Mouse (Mus musculus) midbrain, postnatal 0 days (tissue): ENCODE data around the gene Macrod1. TPM values are rescaled to one million over a fixed set of nuclear protein-coding genes. Genes with fewer than 3 reads are reported as not detected.
A peak's percentile ranks its signal among the peaks of the same experiment; 100 is the strongest.

Source experiments
- ATAC-seq: fragments of 200-750 bp; cut with Nextera tagmentation; 2 replicates; pipeline ENCODE4 v1.8.0; 2017; ENCODE audit warnings: moderate number of reproducible peaks, mild to moderate bottlenecking, moderate TSS enrichment, moderate library complexity; ENCODE audit not compliant: low FRiP score
- DNase-seq: peaks from one replicate; pipeline ENCODE4 v3.0.0-alpha.2; 2015; ENCODE audit warnings: low spot score
- H3K27ac ChIP-seq: fragments of 300-500 bp; sonication (generic); 2 replicates; pipeline ENCODE4 v1.5.1; 2014; ENCODE audit warnings: low read depth, mild to moderate bottlenecking, low read length, mixed read lengths
- H3K27me3 ChIP-seq: fragments of 300-500 bp; sonication (generic); 2 replicates; pipeline ENCODE4 v1.6.1; 2014; ENCODE audit warnings: low read length, control low read depth, mixed read lengths; ENCODE audit not compliant: insufficient read depth
- H3K36me3 ChIP-seq: fragments of 300-500 bp; sonication (generic); 2 replicates; pipeline ENCODE4 v1.6.1; 2014; ENCODE audit warnings: low read length, control low read depth, mixed read lengths; ENCODE audit not compliant: insufficient read depth
- H3K4me1 ChIP-seq: fragments of 300-500 bp; sonication (generic); 2 replicates; pipeline ENCODE4 v1.6.1; 2014; ENCODE audit warnings: mild to moderate bottlenecking, control low read depth, antibody characterized with exemption, low read length, mixed read lengths; ENCODE audit not compliant: insufficient read depth
- H3K4me2 ChIP-seq: fragments of 300-500 bp; sonication (generic); 2 replicates; pipeline ENCODE4 v1.6.1; 2014; ENCODE audit warnings: low read depth, mild to moderate bottlenecking, low read length, mixed read lengths; ENCODE audit not compliant: poor library complexity, severe bottlenecking
- H3K4me3 ChIP-seq: fragments of 300-500 bp; sonication (generic); 2 replicates; pipeline ENCODE4 v1.5.1; 2014; ENCODE audit warnings: low read depth, mild to moderate bottlenecking, low read length, moderate library complexity
- H3K9ac ChIP-seq: fragments of 300-500 bp; sonication (generic); replicated peaks from 2 replicates; pipeline ENCODE4 v1.6.1; 2014; ENCODE audit warnings: mild to moderate bottlenecking, low read length, moderate library complexity, mixed read lengths; ENCODE audit not compliant: poor library complexity, severe bottlenecking
- H3K9me3 ChIP-seq: fragments of 300-500 bp; sonication (generic); 2 replicates; pipeline ENCODE4 v1.6.1; 2016; ENCODE audit warnings: low read length, control low read depth
- CTCF ChIP-seq: IDR thresholded peaks from 2 replicates; pipeline ENCODE4 v1.5.1; 2016; ENCODE audit warnings: antibody characterized with exemption, mild to moderate bottlenecking
- WGBS: fragments of 180-500 bp; shearing (Covaris S2); extraction: QIAGEN DNeasy Blood & Tissue Kit; methylation state at CpG from one replicate; pipeline ENCODE4 v1.1.7; 2014; 5-methylcytosine and 5-hydroxymethylcytosine counted together
- polyA plus RNA-seq: library from polyadenylated mRNA; unstranded; fragments of >200 nt; fragmentation: Nextera tagmentation; extraction: Ambion mirVana; gene quantifications from 2 replicates; pipeline ENCODE4 v1.2.1, GENCODE M21; 2015
- total RNA-seq: library from RNA; depleted of rRNA; stranded (reverse); fragments of >200 nt; gene quantifications from 2 replicates; pipeline ENCODE4 v1.2.3, GENCODE M21; 2014

The Macrod1 gene
- total and polyA plus RNA-seq, 2 experiments from 2014 or later, result 1.4 to 6.2 TPM

DNA sequence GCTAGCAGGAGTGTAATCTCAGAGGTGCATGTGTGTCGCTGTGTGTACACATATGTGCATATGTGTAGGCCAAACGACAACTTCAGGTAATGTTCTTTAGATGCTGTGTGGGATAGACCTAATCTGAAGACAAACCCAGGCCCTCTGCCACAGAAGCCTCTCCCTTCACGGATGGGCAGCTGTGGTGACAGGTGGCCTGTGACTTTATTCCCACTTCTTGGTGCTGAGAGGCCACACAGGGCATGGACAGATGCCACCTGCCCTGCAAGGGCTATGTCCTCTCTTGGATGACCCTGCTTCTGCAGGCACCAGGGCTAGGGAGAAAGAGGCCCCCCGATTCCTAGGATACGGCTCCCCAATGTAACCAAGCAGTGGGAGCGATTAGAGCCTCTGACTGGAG lies 54.7 kb downstream of the Macrod1 start:
- peaks cover 15% of the 10 kb centered on the region for H3K4me1 ChIP-seq
- H3K27ac ChIP-seq, result no peak overlapping the region
- H3K4me3 ChIP-seq, result no peak overlapping the region
- no peak overlapping the region for H3K4me2 ChIP-seq
- ATAC-seq, result no peak
- 75% methylated on average over 6 of the region's 6 CpGs for WGBS
- DNase-seq, result no peak
- H3K27me3 ChIP-seq, result no peaks in the 10 kb centered on the region
- no peaks in the 10 kb centered on the region for H3K36me3 ChIP-seq
- no peak for TF ChIP-seq CTCF
- H3K9ac ChIP-seq, result no peak overlapping the region
- no peaks in the 10 kb centered on the region for H3K9me3 ChIP-seq

DNA sequence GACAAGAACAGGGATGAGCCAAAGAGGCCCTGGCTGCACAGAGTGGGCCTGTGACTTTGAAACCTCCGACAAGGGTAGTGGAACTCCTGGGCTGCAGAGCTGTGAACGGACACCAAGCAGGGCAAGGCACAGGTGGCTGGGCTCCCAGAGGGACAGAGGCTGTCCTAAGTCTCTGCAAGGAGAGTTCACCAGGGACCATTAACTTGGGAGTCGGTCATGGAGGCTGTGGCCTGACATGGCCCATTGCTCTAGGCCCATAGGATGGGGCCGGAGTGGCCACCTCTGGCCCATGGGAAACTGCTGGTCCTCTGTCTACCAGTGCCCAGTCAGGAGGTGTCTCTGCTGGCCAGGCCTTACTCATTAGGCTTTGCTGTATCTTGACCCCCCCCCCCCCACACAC lies 55.1 kb downstream of the Macrod1 start:
- no peak overlapping the region for H3K9ac ChIP-seq
- 82% methylated on average over 4 of the region's 4 CpGs for WGBS
- H3K27ac ChIP-seq, result no peak overlapping the region
- no peaks in the 10 kb centered on the region for H3K36me3 ChIP-seq
- ATAC-seq (no peak), DNase-seq (no peak)
- peaks cover 15% of the 10 kb centered on the region for H3K4me1 ChIP-seq
- no peak overlapping the region for H3K4me2 ChIP-seq
- no peaks in the 10 kb centered on the region for H3K27me3 ChIP-seq
- no peaks in the 10 kb centered on the region for H3K9me3 ChIP-seq
- H3K4me3 ChIP-seq, result no peak overlapping the region
- TF ChIP-seq CTCF, result no peak

DNA sequence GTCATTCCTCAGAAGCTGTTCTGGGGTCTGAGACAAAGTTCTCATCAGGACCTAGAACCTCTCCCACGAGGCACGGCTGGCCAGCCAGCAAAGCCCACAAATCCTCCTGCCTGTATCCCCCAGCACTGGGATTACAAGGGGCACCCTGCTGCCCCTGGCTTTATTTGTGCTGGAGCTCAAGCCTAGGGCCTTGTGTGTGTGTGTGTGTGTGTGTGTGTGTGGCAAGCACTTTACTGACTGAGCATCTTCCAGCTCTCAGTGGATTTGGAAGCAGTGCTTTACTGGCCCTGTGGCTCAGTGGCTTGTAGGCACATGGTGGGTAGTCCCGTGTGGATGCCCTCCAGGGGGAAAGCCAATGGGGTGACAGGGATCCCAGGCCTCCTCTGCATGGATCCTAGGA lies 56.0 kb downstream of the Macrod1 start:
- Histone ChIP-seq H3K27me3 (no peaks in the 10 kb centered on the region), H3K4me2 (no peak overlapping the region), H3K9ac (no peak overlapping the region), H3K27ac (peak overlapping the region; percentile 39; the same call in 1 of the 2 replicates), H3K9me3 (no peaks in the 10 kb centered on the region), H3K4me3 (no peak overlapping the region), H3K4me1 (peaks cover 15% of the 10 kb centered on the region), H3K36me3 (no peaks in the 10 kb centered on the region)
- no peak for DNase-seq
- WGBS, result 22% methylated on average over 3 of the region's 3 CpGs
- no peak for ATAC-seq
- no peak for TF ChIP-seq CTCF

DNA sequence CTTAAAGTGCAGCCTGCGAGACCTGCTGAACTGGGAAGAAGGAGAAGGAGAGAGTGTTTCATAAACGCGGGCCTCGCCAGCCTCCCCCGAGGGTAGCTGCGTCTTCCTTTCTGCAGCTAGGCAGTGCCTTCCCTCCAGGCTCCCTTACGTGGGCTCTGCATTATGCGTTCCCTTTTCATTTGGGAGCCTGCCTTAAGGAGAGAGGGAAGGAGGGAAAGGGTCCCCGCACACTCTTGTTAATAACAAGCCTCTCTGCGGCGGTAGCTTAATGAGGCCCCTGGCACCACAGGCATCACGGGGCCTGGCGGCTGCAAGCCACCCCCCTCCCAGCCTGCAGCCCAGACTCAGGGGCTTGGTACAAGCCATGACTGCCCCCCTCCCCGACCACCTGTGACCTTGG lies 57.0 kb downstream of the Macrod1 start:
- Histone ChIP-seq H3K27me3 (no peaks in the 10 kb centered on the region), H3K27ac (peak overlapping the region; percentile 39), H3K36me3 (no peaks in the 10 kb centered on the region), H3K9ac (no peak overlapping the region), H3K4me1 (peaks cover 15% of the 10 kb centered on the region), H3K9me3 (no peaks in the 10 kb centered on the region), H3K4me2 (peak overlapping the region; percentile 1; the same call in 1 of the 2 replicates), H3K4me3 (no peak overlapping the region)
- no peak for ATAC-seq
- no peak for TF ChIP-seq CTCF
- no peak for DNase-seq
- WGBS, result 14% methylated on average over 14 of the region's 14 CpGs

DNA sequence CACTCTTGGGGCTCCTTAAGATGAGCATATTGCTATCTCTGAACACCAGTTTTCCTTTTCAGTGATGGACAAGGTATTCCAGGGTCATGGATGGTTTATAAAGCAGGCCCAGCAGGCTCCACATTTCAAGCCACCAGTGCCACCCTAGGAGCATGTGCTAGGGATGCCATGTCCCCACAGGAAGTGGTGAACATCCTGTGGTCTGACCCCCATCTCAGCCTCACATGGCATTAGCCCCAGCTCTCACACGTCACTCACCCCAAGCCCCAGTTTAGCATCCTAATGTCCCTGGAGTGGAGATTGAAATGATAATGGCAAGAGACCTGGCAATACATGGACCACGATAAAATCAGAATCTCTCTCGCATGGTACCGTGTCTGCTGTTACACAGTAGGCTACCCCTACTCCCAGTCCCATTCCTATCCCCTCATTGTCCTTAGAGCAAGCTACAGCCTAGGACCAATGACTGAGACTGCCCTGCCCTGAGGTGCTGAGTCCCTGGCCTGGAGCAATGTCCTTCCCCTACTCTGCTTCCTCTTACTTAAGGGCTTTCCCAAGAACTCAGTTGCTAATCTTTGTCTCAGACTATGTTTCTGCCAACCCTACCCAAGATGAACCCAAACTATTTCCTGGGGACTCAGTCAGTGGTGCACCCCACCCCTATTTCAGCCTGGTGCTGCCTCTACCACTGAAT lies 59.6 kb downstream of the Macrod1 start:
- no peaks in the 10 kb centered on the region for H3K36me3 ChIP-seq
- H3K4me1 ChIP-seq, result peaks cover 15% of the 10 kb centered on the region
- no peak overlapping the region for H3K4me2 ChIP-seq
- H3K4me3 ChIP-seq, result no peak overlapping the region
- H3K27ac ChIP-seq, result no peak overlapping the region
- TF ChIP-seq CTCF, result no peak
- WGBS, result 75% methylated on average over 4 of the region's 4 CpGs
- DNase-seq (no peak), ATAC-seq (no peak)
- no peak overlapping the region for H3K9ac ChIP-seq
- no peaks in the 10 kb centered on the region for H3K9me3 ChIP-seq
- H3K27me3 ChIP-seq, result no peaks in the 10 kb centered on the region

DNA sequence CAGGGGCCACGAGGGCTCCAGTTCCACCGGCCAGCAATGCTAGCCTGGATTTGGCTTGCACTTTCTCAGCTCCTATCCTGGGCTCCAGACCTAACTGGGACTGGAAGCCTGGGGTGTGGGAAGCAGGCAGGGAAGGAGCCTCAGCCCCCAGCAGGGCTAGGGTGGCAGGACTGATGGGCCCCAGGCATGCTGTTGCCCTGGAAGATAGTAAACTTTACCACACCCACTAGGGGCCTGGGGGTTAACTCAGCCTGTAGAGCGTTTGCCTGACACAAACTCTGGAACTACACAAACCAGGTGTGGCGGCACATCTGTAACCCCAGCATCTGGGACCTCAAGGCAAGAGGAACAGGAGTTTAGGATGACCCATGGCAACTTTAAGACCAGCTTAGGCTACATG lies 60.5 kb downstream of the Macrod1 start:
- no peak for ATAC-seq

More for the DNA sequence above, 60.5 kb downstream of the Macrod1 start:
- Histone ChIP-seq H3K4me1 (peaks cover 15% of the 10 kb centered on the region), H3K4me2 (no peak overlapping the region), H3K9ac (no peak overlapping the region), H3K36me3 (no peaks in the 10 kb centered on the region), H3K4me3 (no peak overlapping the region), H3K27me3 (no peaks in the 10 kb centered on the region), H3K9me3 (no peaks in the 10 kb centered on the region), H3K27ac (no peak overlapping the region)
- no peak for TF ChIP-seq CTCF
- 69% methylated on average over 4 of the region's 4 CpGs for WGBS
- DNase-seq, result no peak
